Mouse (Mus musculus) cerebellum, adult 9-11 months (tissue): ENCODE results near the gene Vmn1r176.
"Not testable (repeated sequence)": the region's sequence is repeated elsewhere in the genome, so short reads cannot be mapped to it uniquely, and the experiment has no call there.

ENCODE experiments used
- DNase-seq: peaks from one replicate; pipeline ENCODE4 v3.0.0; 2022

Vmn1r176 gene

DNA sequence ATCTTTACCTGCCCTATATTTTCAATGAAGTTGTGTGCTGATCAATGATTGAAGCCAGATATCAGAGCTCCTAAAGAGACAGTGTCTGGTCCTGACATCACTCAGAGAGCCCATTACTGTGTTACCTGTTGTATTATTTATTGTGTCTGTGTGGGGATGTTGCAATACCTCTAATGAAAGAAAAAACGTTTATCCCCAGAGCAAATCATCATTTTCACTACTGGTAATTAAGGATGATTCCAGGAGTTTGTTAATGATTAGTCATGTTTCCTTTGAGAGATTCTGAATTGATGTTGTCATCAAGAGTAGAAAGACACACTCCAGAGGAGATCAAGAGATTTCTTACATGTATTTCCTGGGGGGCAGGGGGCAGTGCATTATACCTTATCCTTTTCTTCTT, at the start of gene Vmn1r176:
Gene Vmn1r176, minus strand, starts transcription at position 101 of the 400 bp plus-strand sequence.
- DNase-seq = not testable (repeated sequence)

DNA sequence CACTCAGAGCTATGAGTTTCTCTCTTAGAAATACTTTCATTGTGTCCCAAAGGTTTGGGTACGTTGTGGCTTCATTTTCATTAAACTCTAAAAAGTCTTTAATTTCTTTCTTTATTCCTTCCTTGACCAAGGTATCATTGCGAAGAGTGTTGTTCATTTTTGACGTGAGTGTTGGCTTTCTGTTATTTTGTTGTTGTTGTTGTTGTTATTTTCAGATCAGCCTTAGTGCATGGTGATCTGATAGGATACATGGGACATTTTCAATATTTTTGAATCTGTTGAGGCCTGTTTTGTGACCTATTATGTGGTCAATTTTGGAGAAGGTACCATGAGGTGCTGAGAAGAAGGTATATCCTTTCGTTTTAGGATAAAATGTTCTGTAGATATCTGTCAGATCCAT, 39.7 kb upstream of the Vmn1r176 start:
- not testable (repeated sequence) for DNase-seq

DNA sequence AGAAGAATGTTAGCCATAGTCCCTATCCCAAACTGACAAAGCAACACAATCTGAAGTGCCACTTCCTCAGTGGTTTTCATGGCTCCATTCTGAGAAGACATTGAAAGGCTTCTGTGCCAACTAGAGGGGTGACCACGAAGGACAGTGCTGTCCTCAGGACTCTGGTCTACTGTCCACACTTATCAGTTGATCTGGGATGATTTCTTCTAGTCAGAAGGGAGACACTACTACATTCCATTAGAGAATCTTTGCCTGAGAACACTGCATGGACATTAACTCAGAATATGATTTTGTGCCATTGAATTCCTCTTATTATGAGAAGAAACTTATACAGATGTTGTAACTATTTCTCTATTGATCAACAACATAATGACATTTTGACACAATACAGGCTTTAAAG, 29.2 kb upstream of the Vmn1r176 start, which contains the start of gene Vmn1r177:
Gene Vmn1r177, minus strand, starts transcription at position 101 of the 400 bp plus-strand sequence.
- DNase-seq = not testable (repeated sequence)

DNA sequence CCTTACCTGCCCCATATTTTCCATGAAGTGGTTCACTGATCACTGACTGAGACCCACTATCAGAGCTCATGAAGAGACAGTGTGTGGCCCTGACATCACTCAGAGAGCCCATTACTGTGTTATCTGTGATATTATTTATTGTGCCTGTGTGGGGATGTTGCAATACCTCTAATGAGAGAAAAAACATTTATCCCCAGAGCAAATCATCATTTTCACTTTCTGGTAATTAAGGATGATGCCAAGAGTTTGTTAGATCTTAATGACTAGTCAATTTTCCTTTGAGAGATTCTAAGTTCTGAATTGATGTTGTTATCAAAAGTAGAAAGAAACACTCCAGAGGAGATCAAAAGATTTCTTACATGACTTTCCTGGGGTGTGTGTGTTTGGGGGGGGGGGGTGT, 26.6 kb downstream of the Vmn1r176 start, which contains the start of gene Vmn1r175:
Gene Vmn1r175, minus strand, starts transcription at position 101 of the 400 bp plus-strand sequence.
- DNase-seq = not testable (repeated sequence)

DNA sequence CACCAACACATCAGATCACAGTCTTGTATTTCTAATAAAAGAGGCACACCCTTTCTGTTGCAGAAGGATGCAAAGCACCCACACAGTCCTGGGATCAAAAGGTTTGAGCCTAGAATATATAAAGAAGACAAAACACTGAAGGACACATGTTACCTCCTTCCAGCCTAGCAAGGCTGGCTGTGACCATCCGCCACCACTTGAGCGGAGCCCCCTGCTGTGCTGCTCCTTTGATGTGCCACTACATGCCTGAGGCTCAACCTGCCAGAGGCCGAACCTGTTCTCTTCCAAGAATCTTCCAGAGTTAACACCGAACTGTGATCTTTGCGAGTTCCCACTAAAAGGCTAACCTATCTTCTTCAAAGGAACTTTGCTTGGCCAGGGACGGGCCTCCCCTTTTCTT, 52.6 kb downstream of the Vmn1r176 start:
- no peak for DNase-seq
